ENCODE assay signal across 8 mouse cellular contexts in genomic region chr17:22314730-22315226, GRCm38 (mm10). TPM values are rescaled to one million over a fixed set of nuclear protein-coding genes. Genes with fewer than 3 reads are reported as not detected.
DNase-seq lines count a peak whose midpoint lies in the region; ATAC-seq lines count a peak whose summit lies in the region.
"Not testable (repeated sequence)": the region's sequence is repeated elsewhere in the genome, so short reads cannot be mapped to it uniquely, and the experiment has no call there.

Gene CT030661.1, minus strand, starts transcription at chr17:22314837.

- peak within 1 kb of the TSS; percentile 76 for H3K27ac ChIP-seq in lung, embryonic 16.5 days (ENCODE audit: low read length)

- H3K27me3 ChIP-seq in lung, embryonic 16.5 days (ENCODE audit: control insufficient read depth, insufficient read depth, low read depth, low read length): not testable (repeated sequence)

- not testable (repeated sequence) for H3K9me3 ChIP-seq in lung, embryonic 16.5 days (ENCODE audit: control insufficient read depth, low read length)

- H3K36me3 ChIP-seq in lung, embryonic 16.5 days (ENCODE audit: control insufficient read depth, insufficient read depth, low read length): not testable (repeated sequence)

- under 1% methylated on average over 20 of the region's 20 CpGs for WGBS in lung, embryonic 16.5 days

- H3K4me1 ChIP-seq in lung, embryonic 16.5 days (replicated peaks; ENCODE audit: control insufficient read depth, insufficient read depth, low read length): not testable (repeated sequence)

- peak within 1 kb of the TSS; percentile 65 for H3K4me3 ChIP-seq in lung, embryonic 16.5 days (ENCODE audit: low read length)

- H3K4me2 ChIP-seq in lung, embryonic 16.5 days (ENCODE audit: low read depth, low read length): peak within 1 kb of the TSS; percentile 57

- DNase-seq in MEL-GATA-1-ER (ENCODE audit: extremely low read depth, low read depth): peak; percentile 96
- DNase-seq in cerebellum, adult 8-10 months: peak; percentile 92
- peak; percentile 95 for DNase-seq in forelimb bud, embryonic 11.5 days (ENCODE audit: low read depth, low spot score)
- DNase-seq in layer of hippocampus, adult 9-10 months (ENCODE audit: low spot score): peak; percentile 91
- peak; percentile 42 for DNase-seq in ovary, postnatal 10 days (ENCODE audit: low spot score)
- peak; percentile 84 for DNase-seq in thymus, postnatal 10 days (ENCODE audit: low spot score in 2 of 2)

- H3K9ac ChIP-seq in lung, embryonic 16.5 days (ENCODE audit: low read length): peak within 1 kb of the TSS; percentile 75

- peak; percentile 99 to 100 for ATAC-seq in hematopoietic stem cell, adult 5-6 weeks (replicated peaks in 1 of 2; ENCODE audit: insufficient read depth in 1 of 2, low FRiP score in 2 of 2, low TSS enrichment in 1 of 2, low read depth in 1 of 2, poor library complexity in 2 of 2, severe bottlenecking in 2 of 2)
- peak; percentile 100 for ATAC-seq in lung, embryonic 16.5 days (ENCODE audit: low read depth)

RNA-seq across cellular contexts. Expression of gene CT030661.1, which starts in this region (rescaled TPM):
- total RNA-seq in hematopoietic stem cell, adult 5-6 weeks (2017): 25.8 and 28.5 TPM in 2 replicates
- 10.9 and 12.1 TPM in 2 replicates for polyA plus RNA-seq in lung, embryonic 16.5 days (2015; fragmentation: Nextera tagmentation; extraction: Ambion mirVana)

Comparison
In these comparisons a context has a peak if more than half of its experiments do, and no peak if none do; other contexts are left out.
1. Peak in every context shown above with its lines: DNase-seq, ATAC-seq, H3K4me3 ChIP-seq and H3K27ac ChIP-seq.
2. DNase-seq: peak in every context shown above with its lines; median percentile 96 in MEL-GATA-1-ER; 95 in forelimb bud, embryonic 11.5 days; 92 in cerebellum, adult 8-10 months; 91 in layer of hippocampus, adult 9-10 months; 84 in thymus, postnatal 10 days; 42 in ovary, postnatal 10 days.